33 mouse cellular contexts compared by ENCODE assay signal in the genomic region with DNA sequence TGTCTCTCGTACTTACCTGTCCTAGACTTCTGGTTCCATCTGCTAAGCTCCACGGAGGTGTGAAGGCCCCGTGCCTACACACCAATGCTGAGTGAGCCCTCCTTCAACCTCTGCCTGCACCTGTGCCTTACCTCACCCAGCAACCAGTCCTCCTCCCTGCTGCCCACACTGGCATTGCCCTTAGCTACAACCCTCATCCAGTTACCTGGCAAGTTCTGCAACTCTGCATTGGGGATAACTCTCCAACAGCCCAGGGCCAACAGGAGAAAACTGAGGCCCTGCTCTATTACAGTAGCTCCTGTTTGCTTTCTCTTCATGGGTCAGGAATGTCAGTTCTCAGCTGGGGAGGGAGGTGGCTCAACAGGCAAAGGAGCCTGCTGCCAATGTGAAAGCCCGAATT. TPM values are rescaled to one million over a fixed set of nuclear protein-coding genes. Genes with fewer than 3 reads are reported as not detected.
DNase-seq lines count a peak whose midpoint lies in the region; ATAC-seq lines count a peak whose summit lies in the region.
"Had no signal": no experiment of that assay in that cellular context is flagged by ENCODE, and none has a peak within 500 bp of the region (broad histone marks: within the 10 kb centered on the region; RNA-seq: fewer than 3 reads in every experiment).

No protein-coding gene starts in this region.

- H3K4me2 ChIP-seq in lung, embryonic 15.5 days, result no peak overlapping the region
- H3K4me2 ChIP-seq: embryonic facial prominence, embryonic 13.5 days; heart, embryonic 12.5 days; heart, embryonic 15.5 days; hindbrain, embryonic 13.5 days had no signal

- ATAC-seq in lung, embryonic 15.5 days (ENCODE audit: borderline replicate concordance, extremely low read depth, low FRiP score, low TSS enrichment), result 0 out of 2 replicates have a peak, but pooled peaks have one; percentile 17
- ATAC-seq in megakaryocyte, adult 5-6 weeks (ENCODE audit: poor library complexity, severe bottlenecking), result no peak
- ATAC-seq: activated CD4-positive, CD25-positive, alpha-beta regulatory T cell, adult 4 months; CD4-positive, CD25-positive, alpha-beta regulatory T cell, adult 4 months; forebrain, embryonic 14.5 days; forebrain, postnatal 0 days; hindbrain, embryonic 16.5 days had no signal

- no peak overlapping the region for H3K27ac ChIP-seq in lung, embryonic 15.5 days
- no peak overlapping the region for H3K27ac ChIP-seq in forebrain, embryonic 10.5 days
- H3K27ac ChIP-seq: embryonic facial prominence, embryonic 10.5 days; embryonic facial prominence, embryonic 13.5 days; gastrocnemius, adult 2 months; heart, embryonic 15.5 days; hindbrain, embryonic 10.5 days had no signal

- H3K9me3 ChIP-seq in lung, embryonic 15.5 days, result no peaks in the 10 kb centered on the region
- H3K9me3 ChIP-seq in megakaryocyte, embryonic 14.5 days, result peaks cover 15% of the 10 kb centered on the region
- H3K9me3 ChIP-seq in forebrain, embryonic 10.5 days, result no peaks in the 10 kb centered on the region
- H3K9me3 ChIP-seq: embryonic facial prominence, embryonic 10.5 days; embryonic facial prominence, embryonic 13.5 days; heart, embryonic 12.5 days; heart, embryonic 15.5 days; hindbrain, embryonic 10.5 days; hindbrain, embryonic 13.5 days had no signal

- H3K36me3 ChIP-seq in lung, embryonic 15.5 days, result peaks cover 19% of the 10 kb centered on the region; the same call in 1 of the 2 replicates
- H3K36me3 ChIP-seq in megakaryocyte, embryonic 14.5 days (replicated peaks; ENCODE audit: low read length), result peaks cover 97% of the 10 kb centered on the region
- H3K36me3 ChIP-seq in forebrain, embryonic 10.5 days (replicated peaks), result peaks cover 45% of the 10 kb centered on the region

- no peak for DNase-seq in lung, postnatal 10 days
- peak; percentile 91 for DNase-seq in fat pad, adult 2 months (ENCODE audit: extremely low read depth, low read depth, low spot score)
- DNase-seq in forebrain, embryonic 10.5 days (ENCODE audit: extremely low spot score, low spot score), result no peak
- DNase-seq: adrenal gland, adult 8-10 months; adrenal gland, postnatal 25 days; cerebellum, adult 11-12 months; cerebellum, adult 8-10 months; cerebellum, postnatal 36 days; embryo, embryonic 11 days; forebrain, postnatal 0 days; gastrocnemius, adult 2 months; gastrocnemius, postnatal 14 days; heart, postnatal 36 days had no signal

- no peak overlapping the region for H3K4me3 ChIP-seq in lung, embryonic 15.5 days
- peak overlapping the region; percentile 76 for H3K4me3 ChIP-seq in megakaryocyte, embryonic 14.5 days (replicated peaks)
- no peak overlapping the region for H3K4me3 ChIP-seq in forebrain, embryonic 10.5 days
- H3K4me3 ChIP-seq: embryonic facial prominence, embryonic 10.5 days; embryonic facial prominence, embryonic 13.5 days; erythroblast, embryonic 14.5 days; gastrocnemius, adult 2 months; heart, embryonic 12.5 days; heart, embryonic 15.5 days; hindbrain, embryonic 10.5 days; hindbrain, embryonic 13.5 days had no signal

- no peak overlapping the region for H3K9ac ChIP-seq in lung, embryonic 15.5 days
- H3K9ac ChIP-seq: embryonic facial prominence, embryonic 13.5 days; forebrain, postnatal 0 days; heart, embryonic 12.5 days; heart, embryonic 15.5 days; hindbrain, embryonic 13.5 days had no signal

- 79% methylated on average over 4 of the region's 4 CpGs for WGBS in lung, embryonic 15.5 days
- WGBS in forebrain, embryonic 10.5 days, result 87% methylated on average over 4 of the region's 4 CpGs

- peaks cover 16% of the 10 kb centered on the region for H3K4me1 ChIP-seq in lung, embryonic 15.5 days
- H3K4me1 ChIP-seq in megakaryocyte, embryonic 14.5 days, result peaks cover 32% of the 10 kb centered on the region
- 0 out of 2 replicates have a peak, but pooled peaks cover 8% of the 10 kb centered on the region for H3K4me1 ChIP-seq in forebrain, embryonic 10.5 days
- H3K4me1 ChIP-seq: embryonic facial prominence, embryonic 10.5 days; embryonic facial prominence, embryonic 13.5 days; hindbrain, embryonic 10.5 days had no signal

- no peaks in the 10 kb centered on the region for H3K27me3 ChIP-seq in lung, embryonic 15.5 days
- no peaks in the 10 kb centered on the region for H3K27me3 ChIP-seq in megakaryocyte, embryonic 14.5 days (replicated peaks)
- H3K27me3 ChIP-seq in forebrain, embryonic 10.5 days (ENCODE audit: poor library complexity, severe bottlenecking), result no peaks in the 10 kb centered on the region
- H3K27me3 ChIP-seq: embryonic facial prominence, embryonic 13.5 days; heart, embryonic 12.5 days; heart, embryonic 15.5 days; hindbrain, embryonic 13.5 days had no signal

RNA-seq across cellular contexts. Expression of a gene that starts 14.7 kb away (rescaled TPM):
- polyA plus RNA-seq in lung, embryonic 15.5 days (2015; fragmentation: Nextera tagmentation; extraction: Ambion mirVana), result 46.5 and 48.6 TPM in 2 replicates
- polyA plus RNA-seq in megakaryocyte, embryonic 14.5 days (2012; ENCODE audit: insufficient read depth, low replicate concordance), result 31.4 and 52.3 TPM in 2 replicates
- total RNA-seq in megakaryocyte, adult 5-6 weeks (2015), result 13.5 and 13.7 TPM in 2 replicates
- 15.4 and 17.5 TPM in 2 replicates for total RNA-seq in megakaryocyte, adult 5-6 weeks (2017)
- 15.8 and 16.6 TPM in 2 replicates for polyA plus RNA-seq in forebrain, embryonic 10.5 days (2016; fragmentation: Nextera tagmentation; extraction: Ambion mirVana)

RNA-seq across cellular contexts. Expression of a gene that starts 46.5 kb away (rescaled TPM):
- not detected in 2 replicates for polyA plus RNA-seq in lung, embryonic 15.5 days (2015; fragmentation: Nextera tagmentation; extraction: Ambion mirVana)
- not detected in 2 replicates for polyA plus RNA-seq in megakaryocyte, embryonic 14.5 days (2012; ENCODE audit: insufficient read depth, low replicate concordance)
- total RNA-seq in megakaryocyte, adult 5-6 weeks (2015), result not detected in 2 replicates
- total RNA-seq in megakaryocyte, adult 5-6 weeks (2017), result not detected in 2 replicates
- not detected in 2 replicates for polyA plus RNA-seq in forebrain, embryonic 10.5 days (2016; fragmentation: Nextera tagmentation; extraction: Ambion mirVana)
- total RNA-seq: forebrain, postnatal 0 days; gastrocnemius, adult 2 months; gastrocnemius, postnatal 14 days; gastrocnemius, postnatal 4 days; heart, adult 18-20 months; heart, postnatal 10 days; heart, postnatal 36 days had no signal
- polyA plus RNA-seq: C2C12; cortical plate, adult 2 months; embryonic facial prominence, embryonic 13.5 days; erythroblast, embryonic 14.5 days; forebrain, embryonic 14.5 days; frontal cortex, adult 2 months; heart, embryonic 12.5 days; heart, embryonic 15.5 days had no signal
